Mouse (Mus musculus) forebrain, embryonic 11.5 days (tissue): Measurements from ENCODE around the gene Efcab11. TPM values are rescaled to one million over a fixed set of nuclear protein-coding genes. Genes with fewer than 3 reads are reported as not detected.
A peak's percentile ranks its signal among the peaks of the same experiment; 100 is the strongest.

Source experiments
- ATAC-seq: fragments of 200-750 bp; cut with Nextera tagmentation; replicated peaks from 2 replicates; pipeline ENCODE4 v1.8.0; 2017; ENCODE audit warnings: moderate TSS enrichment; ENCODE audit not compliant: low FRiP score
- DNase-seq: peaks from one replicate; pipeline ENCODE4 v3.0.0-alpha.2; 2017; ENCODE audit warnings: low spot score
- H3K27ac ChIP-seq: fragments of 300-500 bp; sonication (generic); 2 replicates; pipeline ENCODE4 v1.5.1; 2014; ENCODE audit warnings: low read depth, low read length
- H3K27me3 ChIP-seq: fragments of 300-500 bp; sonication (generic); 2 replicates; pipeline ENCODE4 v1.6.1; 2014; ENCODE audit warnings: mild to moderate bottlenecking, low read length, mixed read lengths; ENCODE audit not compliant: control insufficient read depth, insufficient read depth
- H3K36me3 ChIP-seq: fragments of 300-500 bp; sonication (generic); 2 replicates; pipeline ENCODE4 v1.6.1; 2014; ENCODE audit warnings: mild to moderate bottlenecking, low read length, moderate library complexity, mixed read lengths; ENCODE audit not compliant: control insufficient read depth, insufficient read depth
- H3K4me1 ChIP-seq: fragments of 300-500 bp; sonication (generic); replicated peaks from 2 replicates; pipeline ENCODE4 v1.6.1; 2014; ENCODE audit warnings: low read length, mixed read lengths; ENCODE audit not compliant: control insufficient read depth, insufficient read depth
- H3K4me2 ChIP-seq: fragments of 300-500 bp; sonication (generic); 2 replicates; pipeline ENCODE4 v1.6.1; 2014; ENCODE audit warnings: low read depth, mild to moderate bottlenecking, low read length, moderate library complexity, mixed read lengths; ENCODE audit not compliant: severe bottlenecking
- H3K4me3 ChIP-seq: fragments of 300-500 bp; sonication (generic); 2 replicates; pipeline ENCODE4 v1.5.1; 2014; ENCODE audit warnings: low read depth, low read length
- H3K9ac ChIP-seq: fragments of 300-500 bp; sonication (generic); 2 replicates; pipeline ENCODE4 v1.6.1; 2014; ENCODE audit warnings: low read length
- H3K9me3 ChIP-seq: fragments of 300-500 bp; sonication (generic); 2 replicates; pipeline ENCODE4 v1.6.1; 2016; ENCODE audit warnings: low read length, mixed read lengths; ENCODE audit not compliant: control insufficient read depth
- WGBS: fragments of 180-500 bp; shearing (Covaris S2); extraction: QIAGEN DNeasy Blood & Tissue Kit; methylation state at CpG from one replicate; pipeline ENCODE4 v1.1.7; 2014; 5-methylcytosine and 5-hydroxymethylcytosine counted together
- polyA plus RNA-seq: library from polyadenylated mRNA; unstranded; fragments of >200 nt; fragmentation: Nextera tagmentation; extraction: Ambion mirVana; gene quantifications from 2 replicates; pipeline ENCODE4 v1.2.1, GENCODE M21; 2014

Gene Efcab11
- polyA plus RNA-seq, 1 experiment from 2014 or later, result 25.9 TPM

DNA sequence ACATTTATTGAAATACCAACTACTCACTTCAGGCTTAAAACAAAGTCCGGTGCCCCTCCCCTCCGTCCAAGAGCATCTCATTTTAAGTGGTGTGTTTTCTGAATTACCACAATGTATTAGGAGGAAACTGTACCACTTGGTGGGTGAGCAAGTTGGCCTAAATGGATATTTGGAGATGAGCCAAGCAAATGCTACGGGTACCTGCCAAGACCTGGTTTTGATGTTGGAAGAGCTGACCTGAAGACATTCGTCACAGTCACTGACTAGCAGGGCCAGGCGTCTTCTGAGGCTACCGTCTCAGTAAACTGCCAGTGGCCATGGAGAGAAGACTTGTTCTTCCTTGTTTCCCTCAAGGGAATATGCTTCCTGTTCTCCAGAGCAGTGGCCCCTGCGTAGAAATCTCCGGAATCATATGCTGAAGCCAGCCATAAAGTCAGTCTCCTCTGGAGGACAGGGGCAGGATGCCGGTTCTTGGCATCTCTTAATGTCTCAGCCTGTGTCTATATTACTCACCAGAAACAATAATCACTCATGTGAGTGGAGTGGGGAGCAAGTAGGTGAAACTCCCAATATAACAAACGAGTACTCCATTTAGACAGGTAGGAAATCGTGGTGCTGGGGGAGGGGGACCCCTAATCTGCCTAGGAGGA, 198.7 kb downstream of the Efcab11 start:
- Histone ChIP-seq H3K27me3 (no peaks in the 10 kb centered on the region), H3K4me3 (no peak overlapping the region), H3K36me3 (no peaks in the 10 kb centered on the region), H3K4me1 (no peaks in the 10 kb centered on the region), H3K27ac (no peak overlapping the region), H3K9me3 (no peaks in the 10 kb centered on the region), H3K9ac (no peak overlapping the region), H3K4me2 (no peak overlapping the region)
- 86% methylated on average over 11 of the region's 11 CpGs for WGBS
- DNase-seq (no peak), ATAC-seq (no peak)

DNA sequence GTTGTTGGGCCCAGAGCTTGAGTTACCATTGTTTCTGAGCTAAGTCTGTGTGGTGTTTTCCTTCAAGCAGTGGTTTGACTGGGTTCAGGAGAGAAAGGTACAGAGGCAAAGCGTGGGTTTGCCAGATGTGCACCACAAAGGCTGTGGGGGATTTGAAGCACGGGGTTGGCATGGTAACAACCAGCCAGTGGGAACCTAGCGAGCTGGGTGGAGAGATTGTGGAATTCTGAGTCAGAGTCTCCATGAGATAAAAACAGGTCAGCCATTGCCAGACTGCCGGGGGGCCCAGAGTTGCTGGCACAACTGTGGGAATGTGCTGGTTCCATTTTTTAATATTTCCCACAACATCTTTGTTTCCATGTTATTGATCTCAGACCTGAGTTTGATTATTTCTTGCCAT, 202.6 kb downstream of the Efcab11 start:
- ATAC-seq, result no peak

DNA sequence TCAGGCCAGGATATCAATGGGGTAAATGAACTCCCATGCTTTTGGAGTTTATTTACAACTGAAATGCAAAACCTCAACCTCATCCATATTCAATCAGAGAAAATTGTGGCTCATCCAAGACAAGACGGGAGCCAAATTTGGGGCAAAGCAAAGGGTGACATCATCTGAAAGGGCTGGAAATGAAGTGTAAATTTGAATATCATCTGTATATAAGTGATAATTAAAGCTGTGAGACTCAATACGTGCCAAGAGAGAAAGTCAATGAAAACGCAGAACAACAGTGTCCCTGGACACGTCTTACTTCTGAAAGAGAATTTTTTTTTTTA, 212.4 kb downstream of the Efcab11 start:
- no peak overlapping the region for H3K9ac ChIP-seq
- H3K27me3 ChIP-seq, result no peaks in the 10 kb centered on the region
- H3K36me3 ChIP-seq, result no peaks in the 10 kb centered on the region
- ATAC-seq, result no peak
- no peak for DNase-seq
- 77% methylated on average over 4 of the region's 4 CpGs for WGBS
- no peaks in the 10 kb centered on the region for H3K9me3 ChIP-seq
- no peak overlapping the region for H3K27ac ChIP-seq
- H3K4me3 ChIP-seq, result no peak overlapping the region
- no peak overlapping the region for H3K4me2 ChIP-seq
- H3K4me1 ChIP-seq, result peaks cover 2% of the 10 kb centered on the region; the same call in 1 of the 2 replicates

More for the DNA sequence above, 202.6 kb downstream of the Efcab11 start:
- Histone ChIP-seq H3K4me1 (no peaks in the 10 kb centered on the region), H3K27ac (no peak overlapping the region), H3K4me3 (no peak overlapping the region), H3K4me2 (no peak overlapping the region), H3K9me3 (no peaks in the 10 kb centered on the region), H3K36me3 (no peaks in the 10 kb centered on the region), H3K27me3 (no peaks in the 10 kb centered on the region), H3K9ac (no peak overlapping the region)
- no peak for DNase-seq
- 42% methylated on average over 4 of the region's 4 CpGs for WGBS

DNA sequence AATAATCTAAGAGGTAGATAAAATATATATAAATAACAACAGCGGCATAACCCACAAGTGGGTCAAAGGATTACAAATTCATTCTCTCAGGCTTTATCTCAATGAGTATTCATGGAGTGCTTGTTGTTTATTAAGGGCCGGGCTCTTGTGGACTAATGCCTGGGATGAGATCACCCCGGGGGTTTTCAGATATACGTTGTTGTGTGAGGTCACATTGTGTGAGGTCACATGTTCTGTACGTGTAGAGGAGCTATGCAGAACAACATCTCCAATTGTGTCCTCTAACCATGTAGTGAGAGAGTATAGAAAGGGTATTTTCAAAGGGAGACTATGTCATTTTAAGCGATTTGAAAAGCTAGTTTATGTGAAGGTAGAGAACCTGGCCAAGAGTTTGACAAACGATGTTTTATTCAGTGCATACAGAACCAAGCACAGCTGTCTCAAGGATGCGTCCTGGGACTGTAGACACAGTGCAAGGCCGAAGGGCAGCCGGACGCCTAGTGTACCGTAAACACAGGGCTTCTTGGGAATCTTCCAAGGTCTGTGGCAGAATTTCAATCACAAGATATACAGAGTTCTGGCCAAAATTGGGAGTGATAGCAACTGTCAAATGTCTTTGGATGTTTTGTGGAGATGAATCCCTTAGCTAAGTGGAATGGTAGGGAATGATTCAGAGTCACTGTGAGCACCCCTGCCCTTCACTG, 212.9 kb downstream of the Efcab11 start:
- no peak overlapping the region for H3K4me2 ChIP-seq
- 81% methylated on average over 12 of the region's 12 CpGs for WGBS
- H3K9me3 ChIP-seq, result no peaks in the 10 kb centered on the region
- no peaks in the 10 kb centered on the region for H3K27me3 ChIP-seq
- H3K4me3 ChIP-seq, result no peak overlapping the region
- peaks cover 2% of the 10 kb centered on the region; the same call in 1 of the 2 replicates for H3K4me1 ChIP-seq
- ATAC-seq (no peak), DNase-seq (no peak)
- no peak overlapping the region for H3K9ac ChIP-seq
- no peaks in the 10 kb centered on the region for H3K36me3 ChIP-seq
- H3K27ac ChIP-seq, result no peak overlapping the region

DNA sequence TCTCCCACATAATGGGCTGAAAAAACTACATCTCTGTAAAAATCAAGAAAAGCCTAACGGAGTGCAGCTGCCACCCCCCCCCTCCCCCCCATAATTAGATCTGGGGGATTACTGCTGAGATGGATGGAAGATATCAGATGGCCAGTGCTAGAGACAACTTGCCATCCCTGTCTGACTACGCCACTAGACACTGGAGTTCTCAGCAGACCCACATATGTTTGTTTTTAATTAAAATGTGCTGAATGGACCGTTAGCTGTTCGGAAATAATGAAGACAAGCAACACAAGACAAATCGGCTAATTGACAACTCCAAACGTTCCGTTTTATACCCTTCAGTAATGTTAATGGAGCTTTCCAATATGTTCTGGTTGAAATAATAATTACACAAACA, 213.5 kb downstream of the Efcab11 start:
- H3K4me2 ChIP-seq, result no peak overlapping the region
- H3K27ac ChIP-seq, result no peak overlapping the region
- H3K27me3 ChIP-seq, result no peaks in the 10 kb centered on the region
- H3K9me3 ChIP-seq, result no peaks in the 10 kb centered on the region
- no peak for ATAC-seq
- no peaks in the 10 kb centered on the region for H3K36me3 ChIP-seq
- peaks cover 2% of the 10 kb centered on the region; the same call in 1 of the 2 replicates for H3K4me1 ChIP-seq
- no peak overlapping the region for H3K4me3 ChIP-seq
- DNase-seq, result no peak
- 69% methylated on average over 7 of the region's 7 CpGs for WGBS
- H3K9ac ChIP-seq, result no peak overlapping the region

DNA sequence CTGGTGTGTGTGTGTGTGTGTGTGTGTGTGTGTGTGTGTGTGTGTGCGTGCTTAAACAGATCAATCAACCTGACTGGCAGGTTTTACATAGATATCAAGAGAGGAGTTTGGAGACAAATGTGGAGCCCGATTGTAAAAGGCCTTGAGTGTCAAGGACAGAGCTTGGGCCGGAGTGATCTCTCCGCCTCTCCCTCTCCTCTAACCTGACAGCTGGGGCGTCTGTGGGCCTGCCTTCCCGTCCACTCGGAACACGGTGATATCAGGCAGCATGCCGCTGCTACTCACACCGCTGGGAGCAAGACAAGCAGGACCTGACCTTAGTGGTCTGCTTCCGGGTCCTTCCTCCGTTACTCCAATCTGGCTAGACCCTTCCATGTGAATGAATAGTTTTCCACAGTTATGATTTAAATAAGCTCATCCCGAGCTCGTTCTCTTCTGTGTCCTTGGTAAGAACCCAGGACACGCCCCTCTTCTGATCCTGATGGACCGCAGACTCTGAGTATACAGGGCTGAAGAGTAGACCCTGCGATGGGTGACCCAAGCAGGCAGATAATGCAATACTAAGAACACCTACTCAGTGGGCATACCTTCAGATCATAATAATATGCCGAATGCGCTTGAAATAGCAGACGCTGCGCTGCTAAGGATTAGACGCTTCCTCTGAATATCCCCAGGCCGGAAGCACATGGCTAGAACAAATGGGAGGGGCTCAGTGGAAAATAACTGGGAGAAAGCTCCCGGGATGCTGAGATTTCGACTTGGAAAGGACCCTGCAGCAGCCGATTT, 214.1 kb downstream of the Efcab11 start:
- DNase-seq (no peak), ATAC-seq (0 out of 2 replicates have a peak, but pooled peaks have one; percentile 27)
- Histone ChIP-seq H3K9me3 (no peaks in the 10 kb centered on the region), H3K27ac (no peak overlapping the region), H3K27me3 (no peaks in the 10 kb centered on the region), H3K4me2 (no peak overlapping the region), H3K36me3 (no peaks in the 10 kb centered on the region), H3K4me3 (no peak overlapping the region), H3K4me1 (peaks cover 2% of the 10 kb centered on the region; the same call in 1 of the 2 replicates), H3K9ac (no peak overlapping the region)
- 79% methylated on average over 26 of the region's 26 CpGs for WGBS

DNA sequence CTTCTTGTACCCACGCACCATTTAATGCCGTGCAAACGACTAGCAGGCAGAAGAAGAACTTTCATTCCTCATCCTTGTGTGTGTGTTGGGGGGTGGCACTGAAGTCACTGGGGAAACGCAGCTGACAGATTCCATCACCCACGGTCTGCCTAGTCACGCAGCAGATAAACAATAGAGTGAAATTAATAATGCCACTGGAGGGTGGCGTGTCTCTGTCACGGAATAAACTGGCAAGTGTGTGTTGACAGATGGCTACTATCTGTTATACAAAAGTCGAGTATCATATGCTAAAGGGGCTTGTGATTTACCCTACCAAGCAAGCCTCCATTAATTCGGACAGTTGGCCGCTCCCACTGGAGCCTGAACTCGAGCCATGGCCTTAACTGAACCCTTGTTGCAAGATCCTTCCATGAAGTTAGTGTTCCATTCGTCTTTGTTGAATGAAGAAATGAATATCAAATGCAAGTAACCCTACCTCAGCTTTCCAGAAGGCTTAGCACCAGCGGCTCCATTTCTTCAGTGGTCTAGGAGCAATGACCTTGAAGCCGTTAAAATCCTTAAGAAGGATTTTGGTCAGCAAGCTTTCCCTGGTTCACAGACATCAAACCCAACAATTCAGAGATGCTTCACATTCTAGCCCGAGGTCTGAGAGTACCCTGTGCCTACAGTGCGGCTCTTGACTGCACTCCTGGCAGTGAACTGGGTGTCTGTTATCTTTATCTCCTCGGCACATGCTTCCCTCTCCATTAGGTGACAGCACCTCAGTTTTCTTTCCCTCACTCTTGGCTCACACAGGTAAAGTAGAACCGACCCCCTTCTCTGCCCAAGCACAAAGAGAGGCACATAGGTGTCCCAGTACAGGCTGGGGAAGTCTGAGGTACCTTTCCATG, 229.0 kb downstream of the Efcab11 start:
- no peaks in the 10 kb centered on the region for H3K27me3 ChIP-seq
- no peak overlapping the region for H3K4me3 ChIP-seq
- H3K9ac ChIP-seq, result no peak overlapping the region
- ATAC-seq (no peak), DNase-seq (no peak)
- 92% methylated on average over 19 of the region's 19 CpGs for WGBS
- H3K4me1 ChIP-seq, result no peaks in the 10 kb centered on the region
- no peak overlapping the region for H3K4me2 ChIP-seq
- no peak overlapping the region for H3K27ac ChIP-seq
- no peaks in the 10 kb centered on the region for H3K36me3 ChIP-seq
- H3K9me3 ChIP-seq, result no peaks in the 10 kb centered on the region

DNA sequence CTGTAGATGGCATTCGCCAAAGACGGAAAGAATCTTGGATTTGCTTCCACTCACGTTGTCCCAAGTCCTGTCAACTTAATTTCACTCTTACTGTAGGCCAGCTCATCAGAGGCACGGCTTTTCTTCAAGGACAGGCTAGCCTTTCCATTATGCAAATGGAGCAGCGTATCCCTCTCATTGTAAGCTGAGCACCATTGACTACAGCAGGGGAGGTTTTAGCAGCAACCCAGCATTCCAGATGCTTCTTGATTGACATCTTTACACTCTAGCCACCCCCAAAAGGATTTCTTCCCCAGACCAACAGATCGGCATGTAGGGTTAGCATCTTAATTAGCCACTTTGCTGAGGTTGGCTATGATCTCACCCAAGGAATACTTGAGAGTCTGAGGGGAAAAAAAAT, 231.8 kb downstream of the Efcab11 start:
- no peak overlapping the region for H3K27ac ChIP-seq
- H3K4me2 ChIP-seq, result no peak overlapping the region
- H3K27me3 ChIP-seq, result no peaks in the 10 kb centered on the region
- H3K36me3 ChIP-seq, result no peaks in the 10 kb centered on the region
- H3K4me1 ChIP-seq, result no peaks in the 10 kb centered on the region
- no peaks in the 10 kb centered on the region for H3K9me3 ChIP-seq
- DNase-seq (no peak), ATAC-seq (no peak)
- no peak overlapping the region for H3K9ac ChIP-seq
- no peak overlapping the region for H3K4me3 ChIP-seq
- WGBS, result 61% methylated on average over 6 of the region's 6 CpGs
